Mouse (Mus musculus): ENCODE measurements around the gene Adgre5.
A peak's percentile ranks its signal among the peaks of the same experiment; 100 is the strongest.

Adgre5 gene

GRCm38 (mm10) chr8:83740976-83741741, at the start of gene Adgre5:
Gene Adgre5, minus strand, starts transcription at chr8:83741326.
- peak; percentile 54 for DNase-seq (ENCODE audit: low spot score)

GRCm38 (mm10) chr8:83789826-83790225, 48.7 kb upstream of the Adgre5 start:
- no peak for DNase-seq (ENCODE audit: low spot score)

- DNase-seq (ENCODE audit: low spot score) = no peak
These were observed 43.9 kb upstream of the Adgre5 start for GRCm38 (mm10) chr8:83785046-83785445.

DNA sequence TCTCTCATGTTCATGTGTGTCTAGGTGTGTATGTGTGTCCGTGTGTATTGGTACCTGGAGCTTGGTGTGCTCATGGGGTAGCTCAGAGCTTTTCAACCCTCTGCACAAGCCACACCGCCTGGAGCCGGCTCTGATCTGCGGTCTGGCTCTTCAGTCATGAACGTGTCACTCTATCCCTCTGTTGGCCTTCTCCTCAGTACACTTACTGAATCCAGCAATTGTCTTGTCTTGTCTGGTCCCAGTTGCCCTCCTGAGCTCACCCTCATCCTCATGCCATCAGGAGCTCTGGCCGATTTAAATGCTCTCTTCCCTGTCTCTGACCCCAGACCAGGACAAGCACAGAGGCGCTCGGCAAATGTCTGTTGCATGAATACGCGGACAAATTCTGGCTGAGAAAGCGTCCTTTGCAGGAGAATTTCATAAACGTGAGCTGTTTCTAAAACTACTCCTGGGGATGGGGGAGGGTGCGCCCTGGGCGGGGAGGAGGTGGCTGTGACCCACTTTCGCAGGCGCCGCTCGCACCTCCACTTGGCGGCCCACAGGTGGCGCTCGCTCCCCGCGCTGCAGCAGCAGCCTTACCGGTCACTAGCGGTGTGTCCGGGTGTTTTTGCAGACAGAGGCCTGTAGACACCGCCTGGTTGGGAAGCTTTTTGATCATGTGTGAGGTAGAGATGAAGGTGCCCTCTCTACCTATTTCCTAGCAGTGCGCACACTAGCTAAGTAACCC, 41.9 kb upstream of the Adgre5 start:
- DNase-seq (ENCODE audit: low spot score) = peak; percentile 88

DNA sequence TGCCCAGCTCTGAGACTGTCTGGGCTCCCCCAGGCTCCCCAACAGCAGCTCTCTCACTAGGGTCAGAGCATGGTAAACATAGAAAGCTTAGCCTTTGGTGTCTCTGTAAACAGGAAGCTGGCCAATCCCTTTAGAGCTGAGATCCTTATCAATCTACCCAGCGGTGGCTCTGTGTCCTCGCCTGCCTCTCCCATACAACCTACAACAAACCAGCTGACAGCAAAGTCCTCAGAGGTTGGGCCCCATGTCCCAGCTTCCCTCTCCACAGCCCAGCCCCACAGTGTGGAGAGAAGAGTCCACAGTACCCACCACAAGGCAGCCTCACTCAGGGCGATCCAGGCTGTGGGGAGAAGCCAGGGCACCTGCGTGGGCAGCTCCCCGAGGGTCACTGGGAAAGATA, 38.5 kb upstream of the Adgre5 start:
- no peak for DNase-seq (ENCODE audit: low spot score)

DNA sequence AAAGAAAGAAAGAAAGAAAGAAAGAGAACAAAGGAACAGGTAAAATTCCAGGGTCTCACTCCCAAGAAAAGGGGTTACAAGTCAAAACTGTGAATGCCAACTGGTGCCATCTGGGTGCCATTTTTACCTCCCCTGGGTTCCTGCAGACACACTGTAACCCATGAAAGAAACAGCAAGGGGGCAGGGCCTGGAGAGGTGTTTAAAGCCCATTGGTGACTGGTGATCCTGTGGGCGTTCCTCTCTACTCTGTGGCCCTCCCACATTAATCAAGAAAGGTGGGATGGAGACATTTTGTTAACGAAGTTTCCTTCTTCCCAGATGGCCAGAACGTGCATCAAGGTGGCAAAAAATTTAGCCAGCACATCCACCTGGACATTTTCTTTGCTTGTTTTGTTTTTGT, 36.9 kb upstream of the Adgre5 start:
- no peak for DNase-seq (ENCODE audit: low spot score)

DNA sequence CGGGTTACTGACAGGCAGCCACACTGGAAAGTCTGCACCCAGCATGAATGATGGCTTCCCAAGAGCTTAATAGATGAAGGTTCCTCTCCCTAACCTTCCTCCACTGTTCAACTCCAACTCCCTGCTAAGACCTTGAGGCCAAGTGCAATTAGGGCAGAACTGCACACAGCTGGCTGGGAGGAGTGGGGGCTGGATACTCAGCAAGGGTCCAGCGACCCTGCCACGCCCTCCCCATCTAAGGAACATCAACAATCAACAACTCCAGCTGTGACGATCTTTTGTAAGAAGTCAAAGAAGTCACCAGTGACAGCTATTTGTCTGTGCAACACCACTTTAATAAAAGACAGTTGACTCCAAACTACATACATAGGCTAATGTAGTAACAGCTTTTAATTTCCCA, 35.5 kb upstream of the Adgre5 start:
- DNase-seq (ENCODE audit: low spot score) = no peak

DNA sequence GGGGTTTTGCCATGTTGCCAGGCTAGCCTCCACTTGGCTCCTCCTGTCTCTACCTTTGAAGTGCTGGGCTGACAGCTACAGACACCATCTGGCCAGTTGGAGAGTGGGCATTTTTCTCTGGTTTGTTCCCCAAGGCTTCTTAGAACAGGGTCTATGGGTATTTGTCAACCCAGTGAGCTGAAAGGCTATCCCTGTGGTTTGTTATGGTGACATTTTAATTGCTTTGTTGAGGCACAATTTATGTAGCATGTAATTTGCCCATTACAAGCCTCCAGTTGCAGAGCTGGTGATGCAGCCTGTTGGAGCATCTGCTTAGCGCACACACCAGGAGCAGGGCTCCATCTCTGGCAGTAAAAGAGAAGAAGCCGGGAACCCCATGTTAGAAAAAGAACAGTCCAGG, 33.1 kb upstream of the Adgre5 start:
- no peak for DNase-seq (ENCODE audit: low spot score)

DNA sequence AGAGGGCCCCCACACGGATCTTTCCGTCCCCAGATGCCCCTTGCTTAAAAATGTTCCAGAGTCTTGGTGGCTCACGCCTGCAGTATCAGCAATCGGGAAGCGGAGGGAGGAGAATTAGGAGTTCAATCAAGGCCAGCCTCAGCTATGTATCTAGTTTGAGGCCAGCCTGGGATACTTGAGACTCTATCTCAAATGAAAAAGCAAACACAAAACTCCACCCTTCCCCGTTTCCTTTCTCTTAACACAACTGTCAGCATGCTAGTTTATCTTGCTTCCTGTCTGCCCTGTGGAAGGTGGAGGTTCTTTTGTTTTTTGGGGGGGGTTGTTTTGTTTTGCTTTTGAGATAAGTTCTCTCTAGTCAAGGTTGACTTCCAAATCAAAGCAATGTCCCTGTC, 32.3 kb upstream of the Adgre5 start:
- DNase-seq (ENCODE audit: low spot score) = no peak

GRCm38 (mm10) chr8:83772701-83773451, 31.8 kb upstream of the Adgre5 start:
- peak; percentile 61 for DNase-seq (ENCODE audit: low spot score)

DNA sequence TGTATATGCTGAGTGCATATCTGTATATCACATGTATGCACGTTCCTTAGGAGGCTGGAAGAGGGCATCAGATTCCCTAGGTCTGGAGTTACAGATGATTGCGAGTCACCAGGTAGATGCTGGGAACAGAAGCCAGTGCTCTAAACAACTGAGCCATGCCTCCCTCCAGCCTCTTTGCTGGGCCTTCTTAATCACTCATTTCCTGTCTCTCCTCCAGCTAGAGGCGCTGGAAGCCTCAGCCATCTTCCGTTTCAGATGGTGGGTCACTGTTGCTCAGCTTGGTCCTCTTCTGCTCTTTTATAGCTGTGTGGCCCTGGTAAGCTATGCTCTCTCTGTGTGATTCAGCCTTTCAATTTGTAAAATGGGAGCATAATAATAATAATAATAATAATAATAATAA, 30.7 kb upstream of the Adgre5 start:
- DNase-seq (ENCODE audit: low spot score) = no peak

DNA sequence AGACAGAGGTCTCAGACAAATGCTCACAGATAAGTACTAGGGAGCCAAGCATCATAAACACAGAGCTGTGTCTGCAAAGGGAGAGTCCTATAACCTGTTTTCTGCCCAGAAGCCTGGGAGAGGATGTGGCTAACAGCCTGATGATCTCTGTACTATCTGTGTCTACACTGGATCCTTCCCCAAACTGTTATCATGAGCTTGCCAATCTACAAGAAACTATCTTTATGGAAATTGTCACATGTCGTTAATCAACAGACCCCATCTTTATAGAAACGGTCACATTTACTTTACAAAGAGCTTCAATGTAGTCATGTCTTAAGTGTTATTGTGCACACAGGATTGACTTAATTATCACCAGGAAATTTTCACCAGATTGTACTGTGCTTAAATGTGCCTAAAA, 29.5 kb upstream of the Adgre5 start:
- DNase-seq (ENCODE audit: low spot score) = no peak

- DNase-seq (ENCODE audit: low spot score) = no peak
These were observed 28.6 kb upstream of the Adgre5 start for GRCm38 (mm10) chr8:83769720-83770119.

DNA sequence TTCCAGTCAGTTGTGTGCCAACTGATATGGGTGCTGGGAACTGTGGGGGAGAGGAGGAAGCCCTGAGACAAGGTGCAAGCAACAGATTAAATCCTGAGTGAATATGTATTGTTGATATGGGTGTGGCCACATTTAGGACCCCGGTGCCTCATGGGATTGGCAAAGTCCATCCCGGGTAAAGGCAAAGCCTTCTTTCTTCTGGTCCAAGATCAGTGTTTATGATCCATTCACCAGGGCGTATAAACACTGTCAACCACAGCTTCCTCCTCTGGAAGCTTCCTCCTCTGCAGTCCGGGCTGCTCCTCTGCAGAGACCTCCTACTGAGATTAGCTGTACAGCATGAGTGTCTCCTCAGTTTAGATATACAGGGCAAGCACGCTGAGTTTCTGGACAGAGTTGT, 27.4 kb upstream of the Adgre5 start:
- no peak for DNase-seq (ENCODE audit: low spot score)

DNA sequence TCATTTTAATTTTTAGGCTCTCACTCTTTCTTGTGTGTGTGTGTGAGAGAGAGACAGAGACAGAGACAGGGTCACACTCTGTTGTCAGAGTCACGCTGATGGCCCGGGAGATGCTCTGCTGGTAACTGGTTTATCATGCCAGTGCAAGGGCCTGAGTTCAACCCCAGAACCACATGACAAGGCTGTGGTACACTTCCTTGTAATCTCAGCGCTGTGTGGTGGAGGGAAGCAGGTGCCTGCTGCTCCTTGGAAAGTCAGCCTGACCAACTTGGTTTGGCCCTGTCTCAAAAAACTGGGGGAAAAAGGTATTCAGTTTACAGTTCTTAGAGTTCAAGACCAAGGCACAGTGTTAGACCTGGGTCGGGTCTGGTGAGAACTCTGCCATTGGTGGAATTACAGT, 26.3 kb upstream of the Adgre5 start:
- no peak for DNase-seq (ENCODE audit: low spot score)

- DNase-seq (ENCODE audit: low spot score) = no peak
These were observed 24.5 kb upstream of the Adgre5 start for GRCm38 (mm10) chr8:83765663-83766062.

- no peak for DNase-seq (ENCODE audit: low spot score)
These were observed 23.6 kb upstream of the Adgre5 start for GRCm38 (mm10) chr8:83764717-83765116.

DNA sequence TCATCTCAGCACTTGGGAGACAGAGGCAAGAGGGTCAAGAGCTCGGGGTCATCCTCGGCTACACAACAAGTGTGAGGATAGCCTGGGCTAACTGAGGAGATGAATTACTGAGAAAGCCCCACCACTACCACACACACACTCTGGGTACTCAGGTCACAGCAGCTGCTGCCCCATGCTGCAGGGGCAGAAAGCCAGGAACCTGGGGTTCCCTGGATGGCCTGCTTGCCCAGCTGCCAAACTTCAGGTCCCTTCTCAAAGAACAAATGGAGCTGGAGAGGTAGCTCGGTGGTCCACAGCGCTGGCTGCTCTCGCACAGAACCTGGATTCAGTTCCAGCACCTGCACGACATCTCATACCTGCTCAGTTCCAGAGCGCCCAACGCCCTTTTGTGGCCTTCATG, 23.0 kb upstream of the Adgre5 start:
- DNase-seq (ENCODE audit: low spot score) = no peak

DNA sequence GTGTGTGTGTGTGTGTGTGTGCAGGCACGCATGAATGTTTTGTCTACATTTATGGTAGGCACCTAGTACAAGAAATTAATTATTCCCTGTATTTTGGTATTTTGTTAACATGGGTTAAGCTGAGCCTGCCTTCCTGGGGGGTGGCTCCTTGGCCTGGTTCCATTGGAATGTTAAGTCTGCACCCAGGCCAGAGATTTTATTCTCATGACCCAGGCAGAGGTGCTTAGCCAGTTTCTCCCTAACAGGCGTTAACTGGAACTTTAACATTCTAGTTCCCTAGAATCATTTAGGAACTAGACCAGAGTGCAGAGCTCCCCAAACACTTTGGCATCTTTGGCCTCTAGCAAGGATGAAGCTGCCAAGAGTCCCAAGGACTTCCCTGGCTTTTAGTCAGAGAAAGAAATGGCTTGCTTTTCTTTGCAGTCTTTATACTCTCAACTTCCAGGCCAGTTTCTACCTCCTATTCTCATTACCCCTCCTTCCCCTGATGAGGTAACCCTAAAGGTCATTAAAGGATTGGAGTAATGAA, 18.2 kb upstream of the Adgre5 start:
- DNase-seq (ENCODE audit: low spot score) = no peak

DNA sequence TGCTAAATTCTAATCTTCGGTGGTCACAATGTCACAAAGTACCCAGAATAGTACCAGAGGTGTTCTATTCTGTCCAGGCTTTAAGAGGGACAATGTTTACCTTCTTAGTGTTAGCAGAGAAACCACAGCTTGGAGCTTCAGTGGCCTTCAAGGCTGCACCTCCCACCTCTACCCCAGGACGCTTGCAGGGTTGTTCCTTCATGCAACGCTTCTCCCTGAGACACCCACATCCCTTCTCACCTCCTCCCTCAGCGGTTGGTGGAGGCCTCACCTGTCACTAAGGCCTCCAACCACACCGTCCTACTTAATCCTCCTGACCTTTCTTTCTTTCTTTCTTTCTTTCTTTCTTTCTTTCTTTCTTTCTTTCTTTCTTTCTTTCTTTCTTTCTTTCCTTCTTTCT, 17.2 kb upstream of the Adgre5 start:
- DNase-seq (ENCODE audit: low spot score) = no peak

DNA sequence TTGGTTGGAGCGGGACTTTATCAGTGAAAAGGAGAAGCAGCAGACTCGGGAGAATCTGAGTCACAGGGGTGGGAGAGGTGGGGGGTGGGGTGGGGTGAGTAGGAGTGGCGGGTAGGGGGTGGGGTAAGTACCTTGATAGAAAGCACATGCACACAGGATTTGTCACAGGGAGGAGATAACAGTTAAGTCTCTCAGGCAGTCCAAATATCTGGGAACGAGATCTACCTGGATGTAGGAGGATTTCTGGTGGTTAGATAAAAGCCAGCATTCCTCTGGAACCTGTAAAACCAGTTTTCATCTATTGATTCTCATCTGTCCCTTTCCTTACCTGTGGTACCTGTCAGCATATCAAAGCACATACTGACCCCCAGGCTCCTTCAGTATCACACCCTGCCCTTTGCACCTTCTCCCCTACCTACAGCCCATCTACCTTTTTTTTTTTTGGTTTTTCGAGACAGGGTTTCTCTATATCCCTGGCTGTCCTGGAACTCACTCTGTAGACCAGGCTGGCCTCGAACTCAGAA, 16.0 kb upstream of the Adgre5 start:
- DNase-seq (ENCODE audit: low spot score) = no peak

GRCm38 (mm10) chr8:83756273-83756672, 15.1 kb upstream of the Adgre5 start:
- DNase-seq (ENCODE audit: low spot score) = no peak

- DNase-seq (ENCODE audit: low spot score) = no peak
These were observed 13.0 kb upstream of the Adgre5 start for GRCm38 (mm10) chr8:83754149-83754548.
